Mouse (Mus musculus) MEL (cell line): ENCODE measurements around the gene Cdiptos. TPM values are rescaled to one million over a fixed set of nuclear protein-coding genes. Genes with fewer than 3 reads are reported as not detected.

Source experiments
- DNase-seq: peaks from one replicate; pipeline ENCODE4 v3.0.0; 2011; ENCODE audit warnings: low read depth, low spot score
- H3K27ac ChIP-seq: 2 replicates; pipeline ENCODE4 v1.5.1; 2012; ENCODE audit warnings: low read depth, mild to moderate bottlenecking, control low read depth, low read length, moderate library complexity; ENCODE audit not compliant: control insufficient read depth
- H3K27me3 ChIP-seq, 2 experiments: fragments of 150-350 bp in 1 of 2; sonication (generic) in 1 of 2; 2 replicates each; pipeline ENCODE4 v1.6.1; 2012; ENCODE audit warnings: low read length in 2 of 2, mild to moderate bottlenecking in 2 of 2, improper control_type of control experiment in 1 of 2, moderate library complexity in 1 of 2; ENCODE audit not compliant: insufficient read depth in 2 of 2, control insufficient read depth in 1 of 2
- H3K36me3 ChIP-seq, 2 experiments: 2 replicates each; pipeline ENCODE4 v1.6.1; 2012 to 2014; ENCODE audit warnings: low read length in 2 of 2, improper control_type of control experiment in 1 of 2, inconsistent platforms in 1 of 2, mild to moderate bottlenecking in 1 of 2; ENCODE audit not compliant: insufficient read depth in 2 of 2, control insufficient read depth in 1 of 2
- H3K4me1 ChIP-seq, 2 experiments: fragments of 150-350 bp in 1 of 2; sonication (generic) in 1 of 2; 2 replicates each; pipeline ENCODE4 v1.6.1; 2012; ENCODE audit warnings: low read length in 2 of 2, improper control_type of control experiment in 1 of 2, mild to moderate bottlenecking in 1 of 2; ENCODE audit not compliant: insufficient read depth in 2 of 2, control insufficient read depth in 1 of 2
- H3K4me3 ChIP-seq, 2 experiments: fragments of 150-350 bp in 1 of 2; sonication (generic) in 1 of 2; 2 replicates each; pipeline ENCODE4 v1.5.1; 2012; ENCODE audit warnings: low read depth in 2 of 2, low read length in 2 of 2, mild to moderate bottlenecking in 2 of 2, moderate library complexity in 2 of 2, control low read depth in 1 of 2, improper control_type of control experiment in 1 of 2; ENCODE audit not compliant: control insufficient read depth in 1 of 2, insufficient read depth in 1 of 2
- H3K79me2 ChIP-seq: 2 replicates; pipeline ENCODE4 v1.6.1; 2012; ENCODE audit warnings: mild to moderate bottlenecking, low read length, moderate library complexity; ENCODE audit not compliant: control insufficient read depth, poor library complexity, insufficient read depth
- H3K9ac ChIP-seq: 2 replicates; pipeline ENCODE4 v1.6.1; 2012; ENCODE audit warnings: low read depth, mild to moderate bottlenecking, control low read depth, low read length, moderate library complexity; ENCODE audit not compliant: control insufficient read depth, poor library complexity, severe bottlenecking
- H3K9me3 ChIP-seq: fragments of 150-350 bp; sonication (generic); replicated peaks from 2 replicates; pipeline ENCODE4 v1.6.1; 2012; ENCODE audit warnings: mild to moderate bottlenecking, low read length, improper control_type of control experiment, moderate library complexity; ENCODE audit not compliant: insufficient read depth
- CHD1 ChIP-seq: IDR thresholded peaks from 2 replicates; pipeline ENCODE4 v1.6.1; 2012; ENCODE audit warnings: low read depth, mild to moderate bottlenecking, inconsistent platforms, low read length, improper control_type of control experiment
- CHD2 ChIP-seq: IDR thresholded peaks from 2 replicates; pipeline ENCODE4 v1.6.1; 2011; ENCODE audit warnings: low read length, improper control_type of control experiment
- ELF1 ChIP-seq: IDR thresholded peaks from 2 replicates; pipeline ENCODE4 v1.6.1; 2014; ENCODE audit warnings: low read depth, mild to moderate bottlenecking, inconsistent platforms, low read length, improper control_type of control experiment, moderate library complexity
- EP300 ChIP-seq, 2 experiments: IDR thresholded peaks; 2 replicates each; pipeline ENCODE4 v1.6.1; 2011; ENCODE audit warnings: improper control_type of control experiment in 2 of 2, low read length in 2 of 2, low read depth in 1 of 2, mild to moderate bottlenecking in 1 of 2
- ETS1 ChIP-seq: IDR thresholded peaks from 2 replicates; pipeline ENCODE4 v1.6.1; 2012; ENCODE audit warnings: low read depth, mild to moderate bottlenecking, inconsistent platforms, low read length, improper control_type of control experiment, moderate library complexity
- GATA1 ChIP-seq: IDR thresholded peaks from 2 replicates; pipeline ENCODE4 v1.6.1; 2011; ENCODE audit warnings: low read depth, low read length, improper control_type of control experiment
- HCFC1 ChIP-seq: IDR thresholded peaks from 2 replicates; pipeline ENCODE4 v1.6.1; 2012; ENCODE audit warnings: low read depth, mild to moderate bottlenecking, inconsistent platforms, low read length, improper control_type of control experiment, moderate library complexity
- JUND ChIP-seq: IDR thresholded peaks from 2 replicates; pipeline ENCODE4 v1.6.1; 2011; ENCODE audit warnings: low read depth, mild to moderate bottlenecking, improper control_type of control experiment, low read length
- KAT2A ChIP-seq: conservative IDR thresholded peaks from 2 replicates; pipeline ENCODE4 v1.6.1; 2012; ENCODE audit warnings: low read depth, low read length, improper control_type of control experiment, inconsistent platforms
- MAX ChIP-seq: IDR thresholded peaks from 2 replicates; pipeline ENCODE4 v1.6.1; 2011; ENCODE audit warnings: low read length, improper control_type of control experiment
- MEF2A ChIP-seq: IDR thresholded peaks from 2 replicates; pipeline ENCODE4 v1.6.1; 2014; ENCODE audit warnings: low read depth, mild to moderate bottlenecking, inconsistent platforms, low read length, improper control_type of control experiment; ENCODE audit not compliant: poor library complexity, insufficient replicate concordance, severe bottlenecking; ENCODE audit errors: extremely low read depth
- NELFE ChIP-seq: IDR thresholded peaks from 2 replicates; pipeline ENCODE4 v1.6.1; 2011; ENCODE audit warnings: low read depth, low read length, improper control_type of control experiment
- NRF1 ChIP-seq: IDR thresholded peaks from 2 replicates; pipeline ENCODE4 v1.6.1; 2014; ENCODE audit warnings: low read depth, mild to moderate bottlenecking, inconsistent platforms, low read length, improper control_type of control experiment, moderate library complexity; ENCODE audit not compliant: poor library complexity, insufficient read depth, severe bottlenecking
- POLR2AphosphoS5 ChIP-seq: IDR thresholded peaks from 2 replicates; pipeline ENCODE4 v1.6.1; 2012; ENCODE audit warnings: low read depth, borderline replicate concordance, mild to moderate bottlenecking, inconsistent platforms, low read length, moderate library complexity, mixed read lengths
- RAD21 ChIP-seq: IDR thresholded peaks from 2 replicates; pipeline ENCODE4 v1.6.1; 2011; ENCODE audit warnings: mild to moderate bottlenecking, low read depth, low read length, improper control_type of control experiment
- RCOR1 ChIP-seq: IDR thresholded peaks from 2 replicates; pipeline ENCODE4 v1.6.1; 2012; ENCODE audit warnings: low read depth, mild to moderate bottlenecking, inconsistent platforms, low read length, improper control_type of control experiment
- SMC3 ChIP-seq: IDR thresholded peaks from 2 replicates; pipeline ENCODE4 v1.6.1; 2011; ENCODE audit warnings: low read depth, low read length, improper control_type of control experiment
- UBTF ChIP-seq: IDR thresholded peaks from 2 replicates; pipeline ENCODE4 v1.6.1; 2012; ENCODE audit warnings: low read depth, mild to moderate bottlenecking, inconsistent platforms, low read length, improper control_type of control experiment, moderate library complexity, borderline replicate concordance; ENCODE audit not compliant: insufficient read depth
- ZC3H11A ChIP-seq: IDR thresholded peaks from 2 replicates; pipeline ENCODE4 v1.6.1; 2012; ENCODE audit warnings: low read depth, mild to moderate bottlenecking, inconsistent platforms, low read length, improper control_type of control experiment
- ZKSCAN1 ChIP-seq: IDR thresholded peaks from 2 replicates; pipeline ENCODE4 v1.6.1; 2012; ENCODE audit warnings: low read depth, mild to moderate bottlenecking, inconsistent platforms, low read length, improper control_type of control experiment, moderate library complexity
- ZMIZ1 ChIP-seq: IDR thresholded peaks from 2 replicates; pipeline ENCODE4 v1.6.1; 2012; ENCODE audit warnings: low read depth, mild to moderate bottlenecking, inconsistent platforms, low read length, improper control_type of control experiment, moderate library complexity
- polyA plus RNA-seq, 2 experiments: library from polyadenylated mRNA; stranded (reverse) in 1 of 2; unstranded in 1 of 2; fragments of >175 nt in 1 of 2; fragments of >200 nt in 1 of 2; gene quantifications; 2 replicates each; pipeline versions ENCODE4 v1.2.1 to v1.2.4; 2012; ENCODE audit warnings: low replicate concordance in 2 of 2, low read depth in 1 of 2; ENCODE audit not compliant: insufficient read length in 2 of 2, insufficient read depth in 1 of 2, missing spikeins in 1 of 2
- total RNA-seq: library from RNA; depleted of rRNA; stranded (reverse); fragments of 300-350 nt; gene quantifications from 2 replicates; pipeline ENCODE4 v1.2.3, GENCODE M21; 2012

Cdiptos gene
- total and polyA plus RNA-seq, 3 experiments: 0.35 to 1.8 TPM; not detected in 1

DNA sequence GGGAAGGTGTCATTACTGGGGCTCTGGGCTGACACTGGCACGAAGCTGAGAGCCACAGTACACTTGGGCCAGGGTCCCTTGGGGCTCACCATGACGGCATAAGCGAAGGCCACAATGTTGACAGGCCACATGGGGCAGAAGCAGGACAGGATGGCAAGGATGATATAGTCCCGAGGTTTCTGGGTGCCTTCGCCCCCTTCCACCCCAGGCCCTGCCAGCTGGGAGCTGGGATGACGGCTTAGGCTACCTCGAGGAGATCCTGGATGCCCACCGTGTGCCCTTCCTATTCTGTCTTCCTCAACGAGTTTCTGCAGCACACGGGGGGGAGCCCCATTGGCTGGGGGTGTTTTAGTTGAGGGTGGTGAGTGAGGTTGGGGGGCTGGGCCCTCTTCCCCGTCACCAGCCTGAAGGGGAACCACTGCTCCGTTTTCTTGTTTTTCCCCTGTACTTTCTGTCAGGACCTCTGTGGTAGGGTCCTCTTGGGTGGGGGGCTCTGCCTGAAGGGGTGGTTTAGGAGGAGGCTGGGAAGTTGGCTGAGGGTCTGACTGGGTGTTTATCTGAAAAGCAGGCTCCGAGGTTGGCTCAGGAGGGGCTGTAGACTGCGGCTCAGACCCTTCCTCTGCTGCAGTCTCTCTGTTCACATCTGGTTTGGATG lies 43.5 kb upstream of the Cdiptos start:
- peaks cover 0 to 26% of the 10 kb centered on the region in 2 experiments; a peak in 3 of 4 replicates for H3K36me3 ChIP-seq
- H3K27ac ChIP-seq: no peak overlapping the region
- no peak overlapping the region for H3K9ac ChIP-seq
- no peak for DNase-seq
- TF ChIP-seq UBTF (no peak), KAT2A (no peak), SMC3 (no peak), GATA1 (no peak), HCFC1 (no peak), MAX (no peak), ZKSCAN1 (no peak), RCOR1 (no peak), EP300 (IDR thresholded peaks at IDR 0.05; ENCODE audit: low read depth in 1 of 2, low read length in 2 of 2) (no peak), NELFE (no peak), ELF1 (no peak), POLR2AphosphoS5 (no peak), CHD2 (no peak), ZMIZ1 (no peak)
- H3K9me3 ChIP-seq: no peaks in the 10 kb centered on the region
- H3K4me3 ChIP-seq: no peak overlapping the region
- peaks cover 41% of the 10 kb centered on the region for H3K79me2 ChIP-seq
- peaks cover 0 to 21% of the 10 kb centered on the region in 2 experiments; a peak in 3 of 4 replicates for H3K4me1 ChIP-seq
- no peaks in the 10 kb centered on the region for H3K27me3 ChIP-seq

DNA sequence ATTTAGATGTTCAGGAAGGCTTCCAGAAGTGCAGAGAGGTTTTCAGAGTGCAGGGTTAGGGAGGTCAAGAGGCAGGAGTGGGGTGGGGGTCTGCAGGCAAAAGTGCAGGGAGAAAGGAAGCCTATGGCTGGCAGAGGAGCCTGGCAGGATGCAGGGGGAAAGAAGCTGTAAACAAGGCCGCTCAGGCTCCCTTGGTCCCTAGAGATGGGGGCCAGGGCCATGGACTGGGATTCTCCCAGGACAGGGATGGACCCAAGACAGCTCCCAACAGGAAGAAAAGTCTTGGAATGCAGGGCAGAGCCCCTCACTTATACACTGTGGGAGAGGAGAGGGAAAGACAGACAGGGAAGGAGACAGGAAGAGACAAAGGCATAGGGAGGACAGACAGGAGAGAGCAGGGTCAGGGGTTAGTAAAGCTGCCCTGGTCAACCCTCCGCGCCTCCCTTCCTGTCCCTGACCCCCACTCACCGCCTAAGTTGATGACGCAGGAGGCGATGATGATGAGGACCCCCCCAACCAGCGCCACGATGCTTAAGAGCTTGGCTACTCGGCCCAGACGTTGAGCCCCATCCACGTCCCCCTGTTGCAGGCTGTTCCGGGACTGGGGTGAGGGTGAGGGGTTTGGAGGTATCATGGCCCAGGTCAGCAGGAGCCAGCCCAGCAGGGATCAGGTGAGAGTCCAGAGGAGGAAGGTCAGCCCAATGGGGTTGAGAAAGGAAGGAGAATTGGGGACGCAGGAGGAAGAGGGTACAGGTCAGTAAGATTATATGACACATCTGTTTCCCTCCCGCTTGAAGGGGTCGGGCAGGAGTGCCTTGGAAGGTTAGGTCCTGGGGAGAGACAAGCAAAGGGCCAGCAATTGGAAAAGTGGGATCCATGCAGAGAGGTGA lies 42.8 kb upstream of the Cdiptos start:
- no peaks in the 10 kb centered on the region for H3K9me3 ChIP-seq
- no peak overlapping the region for H3K9ac ChIP-seq
- H3K27ac ChIP-seq: no peak overlapping the region

More for the DNA sequence above, 42.8 kb upstream of the Cdiptos start:
- H3K36me3 ChIP-seq: peaks cover 0 to 25% of the 10 kb centered on the region in 2 experiments; a peak in 3 of 4 replicates
- H3K4me1 ChIP-seq: peaks cover 0 to 21% of the 10 kb centered on the region in 2 experiments; a peak in 3 of 4 replicates
- TF ChIP-seq EP300 (IDR thresholded peaks at IDR 0.05; ENCODE audit: low read depth in 1 of 2, low read length in 2 of 2) (no peak), NRF1 (no peak), CHD1 (no peak), JUND (no peak), ETS1 (no peak), ZC3H11A (no peak), MAX (no peak), MEF2A (no peak), SMC3 (no peak), RAD21 (no peak)
- no peak for DNase-seq
- no peaks in the 10 kb centered on the region for H3K27me3 ChIP-seq
- no peak overlapping the region for H3K4me3 ChIP-seq
- H3K79me2 ChIP-seq: peaks cover 39% of the 10 kb centered on the region
